Mouse (Mus musculus) cerebellum, adult 2 months (tissue): ENCODE results near the gene Shoc2.

Experiments used
- CTCF ChIP-seq: fragments of 200-500 bp; IDR thresholded peaks from 2 replicates; pipeline ENCODE4 v1.5.1; 2011; ENCODE audit warnings: low read depth, mild to moderate bottlenecking, control low read depth, low read length, moderate library complexity, borderline replicate concordance; ENCODE audit not compliant: insufficient read depth
- POLR2A ChIP-seq: fragments of 200-500 bp; IDR thresholded peaks from 2 replicates; pipeline ENCODE4 v1.6.1; 2011; ENCODE audit warnings: low read length, control low read depth, borderline replicate concordance; ENCODE audit not compliant: insufficient read depth

DNA sequence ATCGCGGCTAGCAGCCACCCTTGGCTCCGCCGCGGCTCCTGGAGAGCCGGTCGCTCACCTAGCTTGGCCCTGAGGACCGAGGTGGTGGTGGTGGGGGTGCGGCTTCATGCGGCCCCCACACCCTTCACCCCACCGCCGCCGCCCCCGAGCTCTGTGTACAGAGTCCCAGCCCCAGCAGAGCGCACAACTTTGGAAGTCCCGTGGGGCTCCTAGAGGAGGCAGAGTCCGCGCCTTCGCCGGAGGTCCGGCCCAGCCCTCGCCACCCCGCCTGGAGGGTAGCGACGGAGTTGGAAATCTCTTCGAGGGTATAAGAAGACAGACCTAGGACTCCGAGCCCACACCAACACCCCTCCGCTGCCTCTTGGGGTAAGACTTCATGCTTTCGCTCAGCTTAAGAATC is 101.3 kb downstream of the Shoc2 start:
- TF ChIP-seq CTCF (no peak), POLR2A (no peak)
